Mouse (Mus musculus) left cerebral cortex, postnatal 10 days (tissue): ENCODE data around the gene Bod1l. TPM values are rescaled to one million over a fixed set of nuclear protein-coding genes. Genes with fewer than 3 reads are reported as not detected.

Source experiments
- DNase-seq, 2 experiments: peaks; one replicate each; pipeline ENCODE4 v3.0.0; 2021 to 2022; ENCODE audit warnings: low spot score in 2 of 2, mixed read lengths in 1 of 2; ENCODE audit errors: extremely low spot score in 1 of 2
- intact Hi-C: fragments of 180-260 bp; cut with DNase I; formaldehyde crosslinking; loops from one replicate; pipeline ENCODE4 v1.15.1; 2025
- total RNA-seq, 2 experiments: library from RNA; stranded (reverse); gene quantifications; 2 replicates each; pipeline ENCODE4 v1.2.3; 2021

Gene Bod1l
- total RNA-seq, 2 experiments from 2014 or later = 32.8 to 33.3 TPM

DNA sequence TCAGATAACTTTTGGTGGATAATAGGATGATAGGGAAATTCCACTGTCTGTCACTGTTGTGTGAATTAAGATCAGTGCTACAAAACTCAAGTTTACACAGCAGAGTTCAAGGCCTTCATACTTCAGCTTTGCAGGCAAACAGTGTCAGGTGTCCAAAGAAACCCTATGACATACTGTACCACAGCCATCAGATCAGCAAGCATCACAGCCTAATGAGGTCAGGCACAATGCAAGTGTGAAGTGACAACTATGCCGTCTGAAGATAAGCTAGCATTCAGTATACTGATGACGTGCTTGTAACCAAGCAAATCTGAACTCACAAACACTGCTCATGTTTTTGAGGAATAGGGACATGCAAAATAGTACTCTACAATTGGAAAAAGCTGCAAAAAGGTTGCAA lies 36.7 kb downstream of the Bod1l start:
- intact Hi-C loops = no loop called here
- DNase-seq = no peak

DNA sequence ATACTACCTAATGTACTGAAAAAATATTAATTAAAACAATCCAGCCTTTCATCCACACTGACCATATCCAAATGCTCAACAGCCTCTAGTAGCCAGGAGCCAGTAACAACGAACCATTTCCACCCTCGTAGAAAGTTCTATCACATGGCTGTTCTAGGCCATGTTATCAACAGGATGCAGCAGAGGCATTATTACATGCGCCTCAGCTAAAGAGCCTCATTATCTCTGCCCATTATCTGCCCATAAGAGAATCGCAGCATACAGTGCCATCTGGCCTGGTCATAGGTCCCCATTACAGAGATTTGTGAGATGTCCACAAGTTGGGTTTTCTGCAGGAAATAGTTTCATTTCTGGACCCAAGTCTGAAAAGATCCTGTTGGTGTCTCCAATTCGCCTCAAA lies 37.9 kb downstream of the Bod1l start:
- intact Hi-C loops = no loop called here
- DNase-seq = no peak

DNA sequence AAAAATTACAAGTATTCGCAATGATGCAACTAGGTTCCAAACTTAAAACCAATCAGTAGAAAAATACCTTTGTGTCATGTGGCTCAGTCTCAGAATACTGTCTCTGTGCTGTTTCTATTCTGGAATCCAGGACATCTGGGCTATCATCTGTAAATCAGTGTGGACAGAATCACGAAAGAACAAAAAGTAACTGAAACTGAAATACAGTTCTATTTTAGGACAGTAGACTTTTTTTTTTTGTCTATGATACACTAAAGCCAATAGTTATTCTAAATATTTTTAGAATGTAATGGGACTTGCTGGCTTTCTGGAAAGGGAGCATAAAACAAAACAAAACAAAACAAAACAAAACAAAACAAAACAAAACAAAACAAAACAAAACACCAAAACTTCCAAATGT lies 39.0 kb downstream of the Bod1l start:
- intact Hi-C loops = no loop called here
- no peak for DNase-seq

DNA sequence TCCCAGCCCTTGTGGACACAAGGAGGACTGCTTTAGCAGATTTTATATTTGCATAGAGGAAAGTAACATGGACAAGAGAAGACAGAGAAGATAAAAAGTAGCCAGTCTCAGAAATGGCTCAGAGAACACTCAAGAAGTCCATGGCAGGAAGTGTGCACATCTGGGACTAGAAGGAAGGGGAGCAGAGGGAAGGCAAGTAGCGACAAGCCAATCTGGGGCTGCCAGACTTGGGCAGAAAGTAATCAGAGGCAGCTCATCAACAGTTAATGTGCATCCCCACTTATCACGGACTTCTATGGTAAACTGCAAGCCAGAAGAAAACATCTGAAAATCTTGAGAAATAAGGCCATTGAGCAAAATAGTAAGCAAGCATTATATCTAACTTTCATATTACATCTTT lies 39.5 kb downstream of the Bod1l start:
- no peak for DNase-seq
- intact Hi-C loops = no loop called here

DNA sequence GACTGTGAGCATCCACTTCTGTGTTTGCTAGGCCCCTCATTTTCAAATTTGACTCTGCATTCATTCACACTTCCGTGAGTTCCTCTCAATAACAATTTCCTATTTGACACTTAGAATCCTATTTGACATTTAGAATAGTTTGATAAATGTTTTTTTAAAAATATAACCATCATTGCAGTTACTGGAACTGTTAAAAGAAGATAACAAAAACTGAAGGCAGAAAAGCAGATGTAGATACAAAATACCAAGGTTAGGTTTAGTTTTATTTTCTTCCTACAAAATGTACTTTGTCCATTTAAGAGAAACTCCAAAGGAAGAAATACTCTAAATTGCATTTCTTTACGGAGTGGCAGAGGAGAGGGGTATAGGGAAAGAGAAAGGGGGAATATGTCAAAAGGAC lies 42.5 kb downstream of the Bod1l start:
- no peak for DNase-seq
- intact Hi-C loops = no loop called here

DNA sequence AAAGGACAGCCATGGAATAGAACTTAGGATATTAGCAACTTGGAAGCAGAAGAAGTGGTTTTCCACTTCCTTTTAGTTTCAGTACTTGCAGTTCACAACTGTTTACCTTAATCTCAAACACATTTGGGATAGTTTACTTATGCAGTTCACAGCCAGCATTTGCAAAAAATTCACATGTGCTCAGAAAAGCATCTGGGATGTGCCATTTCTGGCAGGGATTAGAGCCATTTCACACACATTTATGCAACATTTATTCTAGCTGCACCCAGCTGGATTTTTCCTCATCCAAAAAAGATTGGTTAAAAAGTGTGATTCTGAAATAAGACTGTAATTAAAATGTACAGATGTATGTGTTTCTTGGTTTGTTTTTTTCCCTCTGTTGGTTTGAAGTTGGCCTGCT lies 49.7 kb downstream of the Bod1l start:
- intact Hi-C loops = no loop called here
- peak in 1 of 2 experiments; percentile 28 for DNase-seq

DNA sequence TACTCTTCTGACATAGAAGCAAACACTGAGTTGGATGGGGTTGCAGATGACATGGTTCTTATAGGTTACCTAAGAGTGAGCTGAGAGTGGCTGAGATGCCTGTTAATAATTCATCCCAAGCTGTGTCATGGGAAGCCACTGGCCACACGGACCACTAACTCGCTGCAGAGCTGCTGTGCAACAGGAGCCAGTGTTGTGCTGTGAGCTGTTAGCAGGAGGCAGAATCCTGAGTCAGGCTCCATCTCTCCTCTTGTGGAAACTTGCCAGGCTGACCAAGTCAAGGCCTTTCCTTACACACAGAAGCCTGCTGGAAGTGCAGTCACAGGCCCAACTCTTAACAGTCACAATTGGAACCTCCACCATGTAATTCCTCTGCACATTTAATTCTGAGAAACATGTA lies 53.6 kb downstream of the Bod1l start:
- intact Hi-C loops = no loop called here

DNA sequence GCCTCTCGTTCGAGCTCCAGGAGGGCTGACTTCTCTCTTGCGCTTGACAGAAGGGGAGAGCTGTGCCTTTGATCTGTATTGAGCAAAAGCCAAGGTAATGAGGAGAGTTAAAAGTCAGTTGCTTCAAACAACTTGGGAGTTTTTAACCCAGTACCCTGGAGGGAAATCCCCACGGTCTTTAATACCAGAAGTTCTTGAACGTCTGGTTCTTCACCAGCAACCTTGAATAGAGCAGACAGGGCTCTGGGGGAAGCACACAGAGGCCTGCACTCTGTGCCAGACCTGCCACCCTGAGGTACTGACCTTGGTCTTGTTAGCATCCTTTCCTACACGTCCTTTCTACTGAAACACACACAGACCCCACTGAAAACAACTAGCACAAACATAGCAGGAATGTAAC lies 55.2 kb downstream of the Bod1l start:
- no peak for DNase-seq
- intact Hi-C loops = no loop called here

More for the DNA sequence above, 53.6 kb downstream of the Bod1l start:
- no peak for DNase-seq

DNA sequence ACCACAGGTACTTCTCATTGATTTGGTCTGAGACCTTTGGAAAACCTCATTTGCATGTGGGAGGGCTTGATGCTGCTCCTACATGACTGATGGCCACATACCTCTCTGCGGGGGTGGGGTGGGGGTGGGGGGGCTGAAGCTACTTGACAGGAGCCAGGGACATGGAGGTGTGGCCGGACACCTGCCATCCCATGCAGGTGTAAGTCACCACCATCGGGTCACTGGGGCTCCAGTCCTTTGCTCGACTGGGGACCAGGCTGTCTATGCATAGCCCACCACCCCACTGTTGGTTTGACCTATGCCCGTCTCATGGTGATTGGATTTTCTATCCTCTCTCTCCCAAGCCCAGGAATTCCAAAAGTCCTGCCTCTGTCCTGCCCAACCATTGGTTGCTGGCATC lies 62.2 kb downstream of the Bod1l start:
- intact Hi-C loops = no loop called here

DNA sequence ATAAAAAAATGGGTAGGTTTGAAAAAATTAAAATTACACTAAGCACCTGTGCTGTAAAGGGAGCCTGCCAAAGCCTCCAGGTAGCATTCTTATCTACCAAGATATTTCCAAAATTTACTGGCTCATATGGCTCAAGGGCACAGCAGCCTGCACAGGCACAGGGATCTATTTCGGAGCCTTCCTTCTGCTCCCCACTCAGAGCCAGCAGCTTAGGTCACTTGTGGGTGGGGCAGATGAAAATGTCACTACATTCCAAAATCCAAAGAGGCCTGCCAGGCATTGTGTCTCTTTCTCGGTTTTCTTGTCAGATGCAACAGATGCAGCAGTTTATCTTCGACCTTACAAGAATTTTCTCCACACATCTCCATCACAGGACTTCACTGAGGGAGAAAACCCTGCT lies 64.1 kb downstream of the Bod1l start:
- no peak for DNase-seq
- intact Hi-C loops = no loop called here

More for the DNA sequence above, 62.2 kb downstream of the Bod1l start:
- DNase-seq = no peak

DNA sequence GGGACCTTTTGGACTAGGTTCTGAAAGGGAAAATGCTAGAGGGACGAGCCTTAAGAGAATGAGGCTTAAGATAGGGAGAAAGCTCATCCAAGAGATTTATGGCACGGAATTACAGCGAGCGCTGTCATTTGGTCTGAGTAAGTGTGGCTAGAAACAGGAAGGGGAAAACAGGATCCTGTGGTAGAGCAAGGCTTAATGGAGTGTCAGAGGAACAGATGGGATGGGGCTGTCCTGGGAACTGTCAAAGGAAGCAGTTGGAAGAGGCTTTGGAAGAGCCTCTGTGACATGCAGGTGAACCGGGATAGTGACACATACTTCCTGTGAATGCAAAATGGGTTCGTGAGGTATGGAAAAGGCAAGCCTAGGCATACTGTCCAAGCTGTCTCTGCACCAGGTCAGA lies 68.4 kb downstream of the Bod1l start:
- no peak for DNase-seq
- intact Hi-C loops = no loop called here

DNA sequence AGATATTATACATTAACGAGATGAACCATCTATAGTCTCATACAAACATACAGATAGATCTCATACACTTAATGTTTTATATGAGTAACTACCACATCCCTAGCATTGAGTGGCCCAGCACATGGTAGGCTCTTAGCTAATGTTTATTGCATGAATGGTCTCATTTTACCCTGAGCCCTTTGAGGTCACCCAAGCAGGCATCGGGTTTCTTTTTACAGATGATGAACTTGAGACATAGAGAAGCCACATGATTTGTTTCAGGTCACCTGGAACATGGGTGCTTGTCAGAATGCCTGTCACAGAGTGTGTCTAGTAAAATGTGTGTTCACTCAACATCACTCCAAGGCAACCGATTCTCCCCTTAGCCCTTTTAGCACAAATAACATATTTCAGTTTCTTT lies 68.8 kb downstream of the Bod1l start:
- no peak for DNase-seq
- intact Hi-C loops = no loop called here

DNA sequence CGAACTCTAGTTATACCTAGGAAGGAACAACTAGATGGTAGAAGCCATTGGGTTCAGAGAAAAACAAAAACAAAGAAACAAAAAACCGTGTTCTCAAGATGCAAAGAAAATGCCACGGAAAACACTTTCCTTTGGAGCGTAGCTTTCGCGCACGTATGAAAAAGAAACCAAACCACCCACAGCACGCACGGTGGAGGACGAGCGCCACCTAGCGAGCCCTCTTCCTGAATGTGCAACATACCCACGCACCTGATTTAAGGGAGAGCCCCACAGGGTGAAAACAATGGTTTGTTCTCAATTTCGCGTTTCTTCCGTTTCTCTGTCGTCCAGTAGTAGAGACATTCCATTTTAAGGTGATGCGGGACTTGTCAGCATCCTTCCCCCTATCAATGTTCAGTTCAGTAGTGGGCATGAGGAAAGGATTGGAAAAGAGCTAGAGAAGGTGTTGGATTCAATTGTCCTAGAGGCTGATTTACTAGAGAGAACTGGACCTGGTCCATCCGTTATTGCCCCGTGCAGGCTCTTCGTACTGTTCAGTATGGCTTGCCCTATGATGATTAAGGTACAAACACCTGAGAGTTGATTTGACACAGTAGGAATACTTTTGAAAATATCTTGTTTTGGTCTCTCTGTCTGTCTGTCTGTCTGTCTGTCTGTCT lies 75.6 kb downstream of the Bod1l start:
- intact Hi-C loops = loop anchor here (1.0 to 2.0 kb wide), 2 partner anchors 644 to 716 kb away; no protein-coding TSS in a partner anchor
- peak; percentile 82 to 88 for DNase-seq

DNA sequence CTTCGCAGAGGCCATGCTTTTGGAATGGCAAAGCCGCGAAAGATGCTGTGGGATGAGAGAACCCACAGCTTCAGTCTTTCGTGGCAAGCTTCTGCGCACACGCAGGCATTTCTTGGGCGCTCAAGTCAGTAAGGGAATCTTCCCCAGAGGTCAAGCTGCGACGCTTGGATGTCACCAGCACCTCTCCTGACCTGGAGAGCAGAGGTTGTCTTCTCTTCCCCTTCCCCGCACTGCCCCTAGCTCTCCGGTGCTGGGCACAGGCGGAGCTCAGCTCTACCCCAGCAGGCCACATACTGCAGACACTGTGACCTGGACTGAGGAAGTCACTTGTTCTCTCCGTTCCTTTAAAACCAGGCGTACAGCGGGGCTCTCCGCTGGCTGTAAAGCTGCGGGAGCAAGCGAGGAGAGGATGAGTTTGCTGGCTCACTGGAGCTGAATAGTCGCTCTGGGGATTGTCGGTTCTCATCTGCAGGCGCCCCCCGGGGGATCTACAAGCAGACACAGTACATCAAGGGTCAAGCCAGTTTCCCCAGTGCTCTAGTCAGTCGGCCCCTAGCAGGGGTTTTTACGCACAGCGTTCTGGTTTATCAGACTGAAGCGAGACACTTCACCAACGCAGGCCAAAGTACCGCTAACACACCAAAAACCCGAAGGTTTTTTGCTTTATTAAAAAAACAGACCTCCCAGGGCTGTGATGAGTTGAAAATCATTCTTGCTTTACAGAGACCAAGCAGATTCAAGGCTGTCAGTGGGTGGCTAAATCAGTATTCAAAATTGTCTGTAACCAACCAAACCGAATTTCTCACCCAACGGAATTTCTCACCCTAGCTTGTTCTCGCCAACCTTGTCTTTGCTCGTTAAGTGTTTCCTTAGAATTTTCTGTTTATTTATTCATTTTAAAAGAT lies 76.6 kb downstream of the Bod1l start:
- intact Hi-C loops = loop anchor here (1.0 to 2.0 kb wide), 2 partner anchors 643 to 715 kb away; no protein-coding TSS in a partner anchor

DNA sequence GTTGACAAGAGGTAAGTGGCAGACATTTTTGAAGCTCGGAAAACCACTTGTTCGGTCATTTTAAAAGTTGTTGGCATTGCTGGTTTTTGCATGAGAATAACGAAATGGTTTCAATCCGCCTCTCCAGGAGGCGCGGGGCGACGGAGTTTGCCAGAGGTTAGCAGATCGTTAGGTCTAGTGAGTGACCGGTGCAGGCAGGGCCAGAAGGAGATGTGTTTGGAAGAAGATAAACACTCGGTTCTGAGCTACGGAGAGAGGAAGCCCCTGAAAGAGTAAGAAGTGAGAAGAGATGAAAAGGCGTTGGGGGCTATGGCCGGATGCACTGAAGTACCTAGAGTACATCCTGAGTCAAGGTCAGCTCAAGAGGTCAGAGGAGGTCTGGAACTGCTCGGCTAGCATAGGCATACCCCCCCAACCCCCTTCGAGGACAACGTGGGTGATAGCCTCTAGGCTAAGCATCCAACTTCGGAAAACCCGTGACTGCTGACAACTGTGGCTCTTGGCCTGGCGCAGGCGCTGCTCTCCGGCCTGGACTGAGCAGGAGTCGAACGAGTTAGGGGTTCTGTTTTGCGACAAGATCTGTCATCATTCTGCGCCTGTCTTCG lies 77.6 kb downstream of the Bod1l start:
- no peak for DNase-seq
- intact Hi-C loops = no loop called here

More for the DNA sequence above, 76.6 kb downstream of the Bod1l start:
- DNase-seq = no peak

DNA sequence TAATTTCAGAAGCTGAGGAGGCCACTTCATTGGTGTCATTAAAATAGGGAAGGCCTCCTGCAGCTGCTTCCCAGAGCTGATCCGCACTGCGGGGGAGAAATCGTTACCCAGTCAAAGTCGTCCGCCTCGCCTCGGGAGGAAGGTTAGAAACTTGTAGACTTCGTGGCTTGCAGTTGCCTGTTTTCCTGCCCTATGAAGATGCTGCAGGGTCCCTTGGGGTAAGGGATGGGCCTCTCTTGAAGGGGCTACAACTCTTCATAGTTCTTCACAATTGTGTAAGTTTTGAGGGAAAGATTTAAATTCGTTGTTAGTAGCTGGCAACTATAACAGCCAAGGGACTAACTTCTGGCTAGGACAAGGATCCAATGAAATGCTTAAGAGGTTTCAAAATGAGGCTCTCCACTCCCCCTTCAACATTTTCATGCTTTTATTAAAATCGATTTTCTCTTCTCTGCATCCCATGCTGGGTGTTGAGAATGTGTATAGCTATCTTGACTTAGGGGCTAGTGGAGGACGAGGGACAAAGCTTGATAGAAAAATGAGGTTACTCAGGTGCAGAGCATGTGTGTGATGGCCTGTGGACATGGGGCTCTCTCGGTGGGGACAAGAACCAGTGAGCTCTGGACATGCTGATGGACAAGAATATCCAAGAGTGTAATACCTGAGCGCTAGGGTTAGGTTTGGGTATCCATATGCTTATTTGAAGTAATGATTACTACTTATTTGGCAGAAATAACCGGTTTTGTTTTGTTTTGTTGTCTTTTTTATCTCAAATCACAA lies 78.3 kb downstream of the Bod1l start:
- DNase-seq = no peak
- intact Hi-C loops = no loop called here

DNA sequence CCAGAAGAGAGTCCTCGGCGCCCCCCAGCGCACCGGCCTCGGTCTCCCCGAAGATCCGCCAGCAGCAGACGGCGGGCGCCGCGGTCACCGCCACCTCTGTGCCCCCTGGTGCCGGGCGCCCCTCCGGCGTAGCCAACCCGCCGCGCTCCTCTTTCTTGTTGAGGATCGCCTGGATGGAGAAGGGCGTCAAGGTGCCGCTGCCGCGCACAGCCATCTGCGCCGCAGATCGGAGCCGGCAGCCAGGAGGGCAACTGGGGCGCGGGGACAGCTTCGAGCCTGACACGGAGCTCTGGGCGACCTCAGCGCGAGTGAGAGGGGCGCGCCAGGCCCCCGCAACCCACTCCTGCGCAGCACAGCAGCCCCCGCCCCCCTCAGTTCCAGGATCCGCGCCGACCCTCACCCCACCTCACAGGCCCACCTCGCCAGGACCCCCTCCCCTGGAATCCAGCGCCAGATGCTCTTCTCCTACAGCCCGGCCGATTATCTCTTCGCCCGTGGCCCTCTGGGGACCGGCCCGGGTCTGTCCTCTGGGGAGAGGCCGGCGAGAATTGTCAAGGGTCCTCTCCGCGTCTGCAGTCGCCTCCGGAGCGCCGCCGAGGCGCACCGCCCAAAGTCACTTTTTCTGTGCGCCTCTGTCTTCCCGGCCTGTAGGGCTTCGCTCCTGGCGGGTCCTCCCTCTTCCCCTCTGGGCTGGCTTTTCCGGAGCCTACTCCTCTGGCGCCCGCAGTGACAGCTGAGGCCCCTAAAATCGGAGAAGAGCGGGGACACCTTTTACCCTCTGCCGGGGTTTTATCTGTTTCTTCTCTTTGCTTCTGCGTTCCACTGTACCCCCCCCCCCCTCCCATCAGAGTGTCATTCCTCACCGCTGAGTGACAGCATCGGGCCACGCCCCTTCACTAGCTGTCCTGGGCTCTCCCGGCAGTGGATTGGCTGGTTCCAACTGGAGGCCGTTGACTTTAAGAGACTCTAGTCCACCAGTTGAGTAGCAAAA lies 80.1 kb downstream of the Bod1l start, which contains the start of gene Nkx3-2:
Gene Nkx3-2, minus strand, starts transcription at position 771 of the 991 bp plus-strand sequence.
- no peak for DNase-seq

More for the DNA sequence above, 80.1 kb downstream of the Bod1l start, which contains the start of gene Nkx3-2:
- intact Hi-C loops = loop anchor here (5.0 kb wide), 1 partner anchor 57 kb away; the partner anchor contains the start of gene Rab28
